Mouse (Mus musculus): ENCODE results near the gene Gm597.

The Gm597 gene

DNA sequence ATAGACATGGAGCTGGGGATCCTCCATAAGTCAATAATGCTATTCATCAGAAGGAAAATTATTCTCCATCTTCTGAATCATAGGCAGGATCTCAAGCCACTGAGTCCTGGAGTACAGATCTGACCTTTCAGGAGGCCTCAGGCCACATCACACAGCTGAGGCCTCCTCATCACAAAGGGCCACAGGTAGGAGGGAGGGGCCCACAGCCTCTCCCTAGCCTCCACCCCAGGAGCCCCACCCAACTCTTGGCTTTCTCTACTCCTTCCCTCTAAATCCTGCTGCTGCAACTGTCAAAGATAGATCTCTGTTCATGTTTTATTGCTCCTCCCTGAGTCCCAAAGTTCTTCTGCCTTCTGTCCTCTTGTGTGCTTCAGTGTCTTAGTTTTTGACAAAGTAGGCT, at the start of gene Gm597:
Gene Gm597 (minus strand): TSS at position 101 of the 400 bp plus-strand sequence.
- no peak for DNase-seq (ENCODE audit: low read depth)

- DNase-seq (ENCODE audit: low read depth): no peak
Measured at GRCm38 (mm10) chr1:28807689-28808088, 27.6 kb upstream of the Gm597 start.

- no peak for DNase-seq (ENCODE audit: low read depth)
Measured at GRCm38 (mm10) chr1:28806618-28807017, 26.6 kb upstream of the Gm597 start.

GRCm38 (mm10) chr1:28800881-28801280, 20.8 kb upstream of the Gm597 start:
- DNase-seq (ENCODE audit: low read depth): no peak

Measured in fibroblast of lung, adult 2 months (primary cell).